Mouse (Mus musculus) ES-E14 (cell line): ENCODE measurements around the gene Gm49661.
A peak's percentile ranks its signal among the peaks of the same experiment; 100 is the strongest.

Experiments used
- CHD2 ChIP-seq: IDR thresholded peaks from 2 replicates; pipeline ENCODE4 v1.6.1; 2014; ENCODE audit warnings: mild to moderate bottlenecking, low read depth, low read length, inconsistent platforms
- HCFC1 ChIP-seq: IDR thresholded peaks from 2 replicates; pipeline ENCODE4 v1.6.1; 2012; ENCODE audit warnings: low read length, inconsistent platforms, borderline replicate concordance; ENCODE audit not compliant: insufficient read depth
- MAFK ChIP-seq: IDR thresholded peaks from 2 replicates; pipeline ENCODE4 v1.6.1; 2014; ENCODE audit warnings: mild to moderate bottlenecking, low read depth, low read length, inconsistent platforms; ENCODE audit not compliant: insufficient read depth
- ZC3H11A ChIP-seq: IDR thresholded peaks from 2 replicates; pipeline ENCODE4 v1.6.1; 2012; ENCODE audit warnings: low read depth, mild to moderate bottlenecking, inconsistent platforms, low read length, borderline replicate concordance
- ZNF384 ChIP-seq: IDR thresholded peaks from 2 replicates; pipeline ENCODE4 v1.6.1; 2012; ENCODE audit warnings: low read depth, low read length, inconsistent platforms

GRCm38 (mm10) chr8:84977435-84978247 lies 8.4 kb upstream of the Gm49661 start:
- TF ChIP-seq HCFC1 (0 out of 2 replicates have a peak, but pooled peaks have one; percentile 15), MAFK (no peak), CHD2 (no peak), ZC3H11A (no peak), ZNF384 (no peak)
